Mouse (Mus musculus) midbrain, postnatal 0 days (tissue): Measurements from ENCODE around the gene Parn. TPM values are rescaled to one million over a fixed set of nuclear protein-coding genes. Genes with fewer than 3 reads are reported as not detected.

Source experiments
- ATAC-seq: fragments of 200-750 bp; cut with Nextera tagmentation; 2 replicates; pipeline ENCODE4 v1.8.0; 2017; ENCODE audit warnings: moderate number of reproducible peaks, mild to moderate bottlenecking, moderate TSS enrichment, moderate library complexity; ENCODE audit not compliant: low FRiP score
- DNase-seq: peaks from one replicate; pipeline ENCODE4 v3.0.0-alpha.2; 2015; ENCODE audit warnings: low spot score
- H3K27ac ChIP-seq: fragments of 300-500 bp; sonication (generic); 2 replicates; pipeline ENCODE4 v1.5.1; 2014; ENCODE audit warnings: low read depth, mild to moderate bottlenecking, low read length, mixed read lengths
- H3K27me3 ChIP-seq: fragments of 300-500 bp; sonication (generic); 2 replicates; pipeline ENCODE4 v1.6.1; 2014; ENCODE audit warnings: low read length, control low read depth, mixed read lengths; ENCODE audit not compliant: insufficient read depth
- H3K36me3 ChIP-seq: fragments of 300-500 bp; sonication (generic); 2 replicates; pipeline ENCODE4 v1.6.1; 2014; ENCODE audit warnings: low read length, control low read depth, mixed read lengths; ENCODE audit not compliant: insufficient read depth
- H3K4me1 ChIP-seq: fragments of 300-500 bp; sonication (generic); 2 replicates; pipeline ENCODE4 v1.6.1; 2014; ENCODE audit warnings: mild to moderate bottlenecking, control low read depth, antibody characterized with exemption, low read length, mixed read lengths; ENCODE audit not compliant: insufficient read depth
- H3K4me2 ChIP-seq: fragments of 300-500 bp; sonication (generic); 2 replicates; pipeline ENCODE4 v1.6.1; 2014; ENCODE audit warnings: low read depth, mild to moderate bottlenecking, low read length, mixed read lengths; ENCODE audit not compliant: poor library complexity, severe bottlenecking
- H3K4me3 ChIP-seq: fragments of 300-500 bp; sonication (generic); 2 replicates; pipeline ENCODE4 v1.5.1; 2014; ENCODE audit warnings: low read depth, mild to moderate bottlenecking, low read length, moderate library complexity
- H3K9ac ChIP-seq: fragments of 300-500 bp; sonication (generic); replicated peaks from 2 replicates; pipeline ENCODE4 v1.6.1; 2014; ENCODE audit warnings: mild to moderate bottlenecking, low read length, moderate library complexity, mixed read lengths; ENCODE audit not compliant: poor library complexity, severe bottlenecking
- H3K9me3 ChIP-seq: fragments of 300-500 bp; sonication (generic); 2 replicates; pipeline ENCODE4 v1.6.1; 2016; ENCODE audit warnings: low read length, control low read depth
- CTCF ChIP-seq: IDR thresholded peaks from 2 replicates; pipeline ENCODE4 v1.5.1; 2016; ENCODE audit warnings: antibody characterized with exemption, mild to moderate bottlenecking
- WGBS: fragments of 180-500 bp; shearing (Covaris S2); extraction: QIAGEN DNeasy Blood & Tissue Kit; methylation state at CpG from one replicate; pipeline ENCODE4 v1.1.7; 2014; 5-methylcytosine and 5-hydroxymethylcytosine counted together
- polyA plus RNA-seq: library from polyadenylated mRNA; unstranded; fragments of >200 nt; fragmentation: Nextera tagmentation; extraction: Ambion mirVana; gene quantifications from 2 replicates; pipeline ENCODE4 v1.2.1, GENCODE M21; 2015
- total RNA-seq: library from RNA; depleted of rRNA; stranded (reverse); fragments of >200 nt; gene quantifications from 2 replicates; pipeline ENCODE4 v1.2.3, GENCODE M21; 2014

The Parn gene
- total and polyA plus RNA-seq, 2 experiments from 2014 or later: 11.8 to 28.0 TPM

GRCm38 (mm10) chr16:13538933-13539648 is 128.9 kb downstream of the Parn start:
- no peak overlapping the region for H3K4me2 ChIP-seq
- no peaks in the 10 kb centered on the region for H3K27me3 ChIP-seq
- H3K27ac ChIP-seq: no peak overlapping the region
- no peak for DNase-seq
- no peaks in the 10 kb centered on the region for H3K4me1 ChIP-seq
- TF ChIP-seq CTCF: no peak
- H3K9me3 ChIP-seq: no peaks in the 10 kb centered on the region
- H3K9ac ChIP-seq: no peak overlapping the region
- no peaks in the 10 kb centered on the region for H3K36me3 ChIP-seq
- no peak for ATAC-seq
- WGBS: 54% methylated on average over 9 of the region's 9 CpGs
- no peak overlapping the region for H3K4me3 ChIP-seq

- H3K27me3 ChIP-seq: no peaks in the 10 kb centered on the region
- H3K27ac ChIP-seq: no peak overlapping the region
- no peak overlapping the region for H3K4me2 ChIP-seq
- no peak for TF ChIP-seq CTCF
- no peaks in the 10 kb centered on the region for H3K36me3 ChIP-seq
- DNase-seq: no peak
- no peaks in the 10 kb centered on the region for H3K9me3 ChIP-seq
- no peaks in the 10 kb centered on the region for H3K4me1 ChIP-seq
- no peak for ATAC-seq
- H3K9ac ChIP-seq: no peak overlapping the region
- WGBS: 73% methylated on average over 13 of the region's 13 CpGs
- no peak overlapping the region for H3K4me3 ChIP-seq
Measured at GRCm38 (mm10) chr16:13538213-13538932, 129.6 kb downstream of the Parn start.

GRCm38 (mm10) chr16:13536404-13536803 is 131.6 kb downstream of the Parn start:
- DNase-seq (no peak), ATAC-seq (no peak)
- no peak overlapping the region for H3K4me3 ChIP-seq
- H3K27me3 ChIP-seq: no peaks in the 10 kb centered on the region
- no peaks in the 10 kb centered on the region for H3K9me3 ChIP-seq
- H3K36me3 ChIP-seq: no peaks in the 10 kb centered on the region
- no peak overlapping the region for H3K27ac ChIP-seq
- no peak overlapping the region for H3K9ac ChIP-seq
- no peaks in the 10 kb centered on the region for H3K4me1 ChIP-seq
- no peak overlapping the region for H3K4me2 ChIP-seq
- TF ChIP-seq CTCF: no peak
- WGBS: 88% methylated on average over 7 of the region's 7 CpGs

- no peaks in the 10 kb centered on the region for H3K4me1 ChIP-seq
- no peak overlapping the region for H3K9ac ChIP-seq
- H3K36me3 ChIP-seq: no peaks in the 10 kb centered on the region
- 87% methylated on average over 12 of the region's 12 CpGs for WGBS
- no peak for ATAC-seq
- no peak overlapping the region for H3K4me3 ChIP-seq
- DNase-seq: no peak
- no peak overlapping the region for H3K27ac ChIP-seq
- TF ChIP-seq CTCF: no peak
- no peaks in the 10 kb centered on the region for H3K9me3 ChIP-seq
- no peaks in the 10 kb centered on the region for H3K27me3 ChIP-seq
- no peak overlapping the region for H3K4me2 ChIP-seq
Measured at GRCm38 (mm10) chr16:13535856-13536255, 132.1 kb downstream of the Parn start.

- no peaks in the 10 kb centered on the region for H3K36me3 ChIP-seq
- DNase-seq: peak; percentile 51
- no peak for ATAC-seq
- no peaks in the 10 kb centered on the region for H3K4me1 ChIP-seq
- no peaks in the 10 kb centered on the region for H3K27me3 ChIP-seq
- peak; percentile 73 for TF ChIP-seq CTCF
- H3K4me2 ChIP-seq: no peak overlapping the region
- no peak overlapping the region for H3K4me3 ChIP-seq
- no peaks in the 10 kb centered on the region for H3K9me3 ChIP-seq
- no peak overlapping the region for H3K9ac ChIP-seq
- no peak overlapping the region for H3K27ac ChIP-seq
Measured at GRCm38 (mm10) chr16:13532840-13533239, 135.1 kb downstream of the Parn start.

- Histone ChIP-seq H3K9me3 (no peaks in the 10 kb centered on the region), H3K27ac (no peak overlapping the region), H3K4me1 (no peaks in the 10 kb centered on the region), H3K9ac (no peak overlapping the region), H3K4me2 (no peak overlapping the region), H3K36me3 (no peaks in the 10 kb centered on the region), H3K4me3 (no peak overlapping the region), H3K27me3 (no peaks in the 10 kb centered on the region)
- WGBS: 85% methylated on average over 5 of the region's 5 CpGs
- ATAC-seq (no peak; the same call in 1 of the 2 replicates), DNase-seq (no peak)
- no peak for TF ChIP-seq CTCF
Measured at GRCm38 (mm10) chr16:13531279-13531678, 136.7 kb downstream of the Parn start.
